Mouse (Mus musculus) natural killer cell, adult 2 months (primary cell): ENCODE results near the gene Usp6nl.

Experiments used
- DNase-seq, 2 experiments: peaks; one replicate each; pipeline ENCODE4 v3.0.0; 2022; ENCODE audit warnings: low spot score in 2 of 2

Gene Usp6nl

DNA sequence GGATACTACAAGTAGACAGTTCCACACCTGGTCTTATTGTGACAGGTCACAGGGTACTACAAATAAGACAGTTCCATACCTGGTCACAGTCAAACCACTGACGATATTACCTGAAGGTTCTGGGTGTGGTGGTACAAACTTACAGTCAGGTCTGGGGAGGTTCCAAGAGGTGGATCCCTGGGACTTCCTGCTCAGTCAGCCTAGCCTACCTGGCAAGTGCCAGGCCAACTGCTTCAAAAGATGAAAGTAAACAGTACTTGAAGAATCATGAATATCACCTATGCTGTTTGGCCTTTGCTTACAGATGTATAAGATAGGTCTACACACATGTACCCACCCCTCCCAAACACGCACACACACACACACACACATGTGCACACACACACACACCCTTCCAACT lies 91.3 kb downstream of the Usp6nl start:
- no peak for DNase-seq

DNA sequence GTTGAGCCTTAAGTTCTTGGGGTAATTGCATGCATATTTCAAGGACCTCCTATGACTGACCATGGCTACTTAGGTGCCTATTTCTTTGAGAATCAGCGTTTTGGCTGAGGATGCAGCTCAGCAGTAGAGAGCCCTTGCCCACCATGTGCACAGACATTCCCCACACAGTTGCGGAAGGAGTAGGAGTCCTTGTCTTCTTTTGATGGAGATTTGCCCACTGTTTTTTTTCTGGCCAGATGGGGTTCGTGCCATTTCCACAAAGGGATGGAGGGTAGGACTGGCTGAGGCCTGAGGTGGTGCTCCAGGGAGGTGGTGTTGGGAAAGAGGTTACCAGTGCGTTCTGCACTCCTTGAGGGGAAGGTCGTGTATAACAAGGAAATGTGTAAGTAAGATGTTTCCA lies 91.9 kb downstream of the Usp6nl start:
- DNase-seq: no peak

- DNase-seq: no peak
Measured at GRCm38 (mm10) chr2:6417158-6417557, 94.7 kb downstream of the Usp6nl start.

GRCm38 (mm10) chr2:6423661-6424550 lies 101.4 kb downstream of the Usp6nl start:
- DNase-seq: no peak

GRCm38 (mm10) chr2:6424851-6425250 lies 102.4 kb downstream of the Usp6nl start:
- DNase-seq: no peak

DNA sequence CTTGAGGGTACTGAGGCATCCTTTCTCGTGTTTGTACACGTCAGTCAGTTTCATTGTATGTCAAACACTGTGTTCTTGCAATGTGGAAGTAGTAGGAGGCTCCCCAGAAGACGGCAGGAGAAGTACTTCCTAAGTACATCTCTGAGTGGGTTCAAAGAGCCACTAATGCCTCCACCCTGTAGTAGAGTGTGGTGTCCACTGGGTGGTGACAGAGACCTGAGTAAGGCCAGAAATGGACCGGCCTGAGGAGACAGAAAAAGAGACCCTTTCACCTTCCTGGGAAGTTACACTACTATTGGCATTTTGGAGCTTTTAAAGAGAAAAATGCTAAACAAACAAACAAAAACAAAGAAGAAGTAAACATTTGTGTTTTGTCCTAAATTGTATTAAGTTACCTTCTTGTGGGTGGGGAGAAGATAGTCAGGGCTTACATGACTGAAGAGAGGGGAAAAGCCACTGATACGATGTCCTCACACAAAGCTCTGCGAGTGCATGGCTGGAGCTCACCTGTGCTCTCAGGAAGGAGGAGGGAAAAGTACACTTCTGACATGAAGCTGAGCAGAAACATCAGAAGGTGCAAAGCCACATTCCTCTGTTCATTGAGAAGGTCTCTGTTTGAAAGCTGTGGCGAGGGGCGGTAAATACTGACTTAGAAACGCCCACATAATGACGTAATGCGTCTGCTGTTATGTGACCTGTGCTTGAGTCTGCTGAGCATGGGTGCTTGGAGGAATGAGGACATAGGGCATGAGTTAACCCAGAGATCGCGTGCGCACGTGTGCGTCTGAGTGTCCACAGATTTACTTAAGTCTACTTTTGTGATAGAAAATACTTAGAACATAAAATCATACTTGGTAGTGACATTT lies 113.9 kb downstream of the Usp6nl start:
- DNase-seq: peak in 1 of 2 experiments; percentile 15

DNA sequence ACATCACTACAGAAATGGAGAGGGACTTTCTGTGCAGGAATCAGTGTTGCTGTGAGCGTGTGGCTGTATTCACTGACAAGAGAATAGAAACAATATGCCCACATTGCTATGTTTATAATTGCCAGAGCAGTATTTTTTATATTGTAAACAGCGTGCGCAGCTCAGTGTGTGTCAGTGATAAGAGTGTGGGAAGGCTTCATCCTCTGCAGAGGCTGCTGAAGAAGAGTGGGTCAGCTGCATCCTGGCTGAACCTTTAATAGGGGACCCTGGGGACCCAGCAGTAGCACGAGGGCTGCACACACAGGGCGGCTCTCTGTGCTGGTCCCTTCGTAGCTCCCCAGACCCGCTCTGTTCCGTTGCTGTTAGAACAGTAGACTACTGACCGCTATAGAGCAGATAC lies 119.2 kb downstream of the Usp6nl start:
- no peak for DNase-seq

GRCm38 (mm10) chr2:6442302-6442701 lies 119.8 kb downstream of the Usp6nl start:
- no peak for DNase-seq

DNA sequence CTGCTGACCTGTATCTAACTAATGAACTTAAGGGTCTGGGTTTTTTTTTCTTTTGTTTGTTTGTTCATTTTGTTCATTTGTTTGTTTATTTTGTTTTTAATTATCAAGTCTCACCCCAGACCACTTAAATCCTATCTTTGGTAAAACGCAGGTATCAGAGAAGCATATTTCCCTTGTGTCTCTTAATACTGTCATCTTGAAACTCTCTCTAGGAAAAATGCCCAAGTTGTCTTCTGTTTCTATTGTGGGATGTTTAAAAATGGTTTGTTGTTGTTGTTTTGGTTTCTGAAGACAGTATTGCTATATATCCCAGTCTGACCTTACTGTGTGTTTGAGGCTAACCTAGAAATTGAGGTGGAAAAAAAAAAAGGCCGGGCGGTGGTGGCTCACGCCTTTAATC lies 121.5 kb downstream of the Usp6nl start:
- no peak for DNase-seq

GRCm38 (mm10) chr2:6444723-6445169 lies 122.3 kb downstream of the Usp6nl start:
- DNase-seq: no peak

DNA sequence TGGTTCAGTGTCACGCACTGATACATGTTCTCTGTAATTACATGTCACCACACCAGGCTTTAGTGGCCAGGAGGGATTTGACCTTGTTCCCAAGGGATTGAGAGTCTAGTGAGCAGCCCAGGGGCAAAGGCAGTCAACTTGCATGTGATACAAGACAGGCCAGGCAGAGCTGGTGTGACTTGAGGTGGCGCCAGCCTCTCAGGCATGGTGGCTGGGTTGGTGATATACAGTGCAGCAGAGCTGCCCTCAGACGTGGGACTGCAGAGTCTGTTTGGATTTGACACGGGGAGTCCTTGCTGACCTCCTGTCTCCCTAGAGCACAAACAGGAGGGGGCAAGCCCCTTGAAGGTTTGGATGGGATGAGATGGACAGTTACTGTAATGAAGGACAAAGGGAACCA lies 123.4 kb downstream of the Usp6nl start:
- DNase-seq: no peak

- no peak for DNase-seq
Measured at GRCm38 (mm10) chr2:6448880-6449279, 126.4 kb downstream of the Usp6nl start.

DNA sequence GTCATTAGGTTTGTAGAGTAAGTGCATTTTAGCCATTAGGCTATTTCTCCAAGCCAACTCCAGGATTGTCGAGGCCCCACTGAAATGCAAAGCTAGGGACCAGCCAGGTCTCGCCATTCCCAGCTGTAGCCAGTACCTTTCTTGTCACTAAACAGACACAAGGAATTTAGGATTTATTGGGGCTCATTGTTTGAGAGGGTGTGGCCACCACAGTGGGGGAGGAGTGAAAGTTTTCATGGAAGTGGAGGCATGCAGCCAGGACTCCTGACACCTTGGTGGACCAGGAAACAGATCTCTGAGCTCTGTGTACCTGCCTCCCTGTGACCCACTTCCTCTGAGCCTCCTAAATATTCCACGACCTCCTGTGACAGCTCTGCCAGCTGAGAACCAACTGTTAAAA lies 127.2 kb downstream of the Usp6nl start:
- DNase-seq: no peak

GRCm38 (mm10) chr2:6450544-6450943 lies 128.1 kb downstream of the Usp6nl start:
- DNase-seq: no peak

- no peak for DNase-seq
Measured at GRCm38 (mm10) chr2:6454941-6455516, 132.6 kb downstream of the Usp6nl start.

GRCm38 (mm10) chr2:6459282-6460047 lies 137.0 kb downstream of the Usp6nl start:
- DNase-seq: peak in 1 of 2 experiments; percentile 50

- DNase-seq: peak; percentile 8 to 52
Measured at GRCm38 (mm10) chr2:6462306-6462705, 139.8 kb downstream of the Usp6nl start.

DNA sequence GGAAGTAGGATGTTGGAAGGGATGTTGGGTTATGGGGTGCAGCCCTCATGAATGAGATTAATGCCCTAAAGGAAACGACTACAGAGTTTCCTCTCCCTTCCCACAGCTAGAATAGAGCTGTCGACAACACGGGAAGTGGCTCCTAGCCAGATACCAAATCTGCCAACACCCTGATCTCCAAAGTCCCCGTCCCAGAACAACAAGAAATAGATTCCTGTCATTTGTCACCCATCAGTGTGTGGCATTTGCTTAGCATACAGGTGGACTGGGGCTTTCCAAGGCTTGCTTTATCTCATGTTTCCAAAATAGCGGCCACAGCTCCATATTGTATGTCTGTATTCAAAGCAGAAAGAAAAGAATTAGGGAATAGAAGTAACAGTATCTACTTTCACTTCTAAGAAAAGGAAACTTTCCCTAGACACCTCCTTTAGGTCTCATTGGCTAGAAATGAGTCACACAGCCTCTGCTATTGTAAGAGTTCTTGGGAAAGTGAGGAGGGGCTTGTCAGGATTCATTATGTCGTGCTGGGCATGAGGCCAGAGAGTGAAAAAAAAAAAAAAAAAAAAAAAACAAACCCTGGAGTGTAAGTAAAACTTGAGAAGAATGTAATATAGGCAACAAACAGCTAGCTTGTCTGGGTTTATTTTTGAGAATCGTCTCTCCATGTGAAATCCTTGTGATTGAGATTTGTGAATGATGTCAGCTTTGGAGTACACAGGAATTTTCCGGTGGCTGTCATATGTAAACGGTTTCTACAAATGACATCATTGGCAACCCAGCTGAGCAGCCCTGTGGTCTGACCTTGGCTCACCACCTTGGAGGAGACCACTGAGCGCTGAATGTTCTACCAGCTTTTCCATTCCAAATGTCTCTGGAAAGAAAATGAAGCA lies 141.6 kb downstream of the Usp6nl start:
- DNase-seq: no peak

DNA sequence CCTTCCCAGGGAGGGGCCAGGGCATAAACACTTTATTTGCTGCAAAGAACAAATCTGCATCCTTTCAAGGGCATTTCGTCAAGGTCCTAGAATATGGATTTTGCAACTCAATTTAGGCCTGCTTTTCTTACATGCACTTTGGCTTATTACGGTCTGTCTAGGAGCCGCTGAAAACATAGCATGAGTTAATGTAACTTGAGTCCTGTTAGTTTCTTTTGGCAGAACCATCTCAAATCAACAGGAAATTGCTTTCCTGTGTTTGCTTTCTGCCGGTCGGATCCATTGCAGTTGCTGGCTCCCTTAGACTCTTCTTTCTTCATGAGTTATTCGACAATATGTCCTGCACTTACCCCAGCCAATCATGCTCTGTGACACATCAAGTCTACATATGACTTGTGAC lies 143.9 kb downstream of the Usp6nl start:
- no peak for DNase-seq

DNA sequence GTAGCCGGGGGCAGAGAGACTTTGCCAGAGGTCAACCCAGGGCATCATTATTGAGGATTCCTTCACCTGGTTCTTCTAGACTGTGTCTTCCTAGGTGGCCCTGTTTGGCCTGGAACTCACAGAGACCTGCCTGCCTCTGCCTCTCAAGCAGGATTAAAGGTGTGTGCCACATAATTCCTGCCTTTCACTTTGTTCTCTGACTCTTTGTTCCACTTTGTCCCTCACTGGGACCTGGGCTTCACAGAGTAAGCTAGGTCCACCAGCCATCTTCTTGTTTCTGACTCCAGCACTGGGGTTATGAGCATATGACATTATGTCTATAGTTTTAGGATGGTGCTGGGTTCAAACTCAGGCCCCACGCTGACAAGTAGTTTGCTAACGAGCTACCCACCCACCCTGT lies 144.9 kb downstream of the Usp6nl start:
- no peak for DNase-seq
